17 mouse cellular contexts compared by ENCODE assay signal in the genomic region with DNA sequence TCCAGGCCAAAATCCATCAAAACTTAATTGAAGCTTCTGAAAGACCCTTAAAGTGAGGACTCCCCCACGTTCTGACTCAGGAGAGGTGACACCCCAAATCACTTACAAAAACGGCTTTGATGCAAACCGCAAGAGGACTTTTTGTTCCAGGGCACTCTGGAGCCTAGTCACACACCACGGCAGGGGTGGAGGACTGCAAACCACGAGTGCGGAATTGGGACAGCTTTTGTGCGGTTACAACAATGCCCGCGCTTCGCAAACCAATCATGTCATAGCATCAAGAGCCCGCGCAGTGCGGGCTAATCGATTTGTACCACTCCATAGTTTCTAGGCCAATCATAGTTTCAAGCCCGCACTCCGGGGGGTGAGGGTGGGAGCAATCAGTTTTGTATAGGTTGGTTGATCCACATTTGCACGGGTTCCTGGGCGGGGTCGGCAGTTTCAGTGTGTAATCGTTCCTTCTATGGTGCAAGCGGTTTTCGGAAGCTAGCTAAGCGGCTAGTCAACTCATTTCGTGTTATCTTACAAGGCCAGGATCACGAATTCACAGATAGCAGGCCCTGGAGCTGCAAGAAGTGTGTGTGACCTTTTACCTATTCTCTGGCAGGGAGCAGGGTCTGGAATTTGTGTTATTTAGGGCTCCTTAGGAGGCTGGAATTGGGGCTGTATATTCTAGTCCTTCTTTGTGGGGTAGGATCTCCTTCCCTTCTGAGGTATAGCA. TPM values are rescaled to one million over a fixed set of nuclear protein-coding genes. Genes with fewer than 3 reads are reported as not detected.
DNase-seq lines count a peak whose midpoint lies in the region; ATAC-seq lines count a peak whose summit lies in the region.
"Had no signal": no experiment of that assay in that cellular context is flagged by ENCODE, and none has a peak within 500 bp of the region (broad histone marks: within the 10 kb centered on the region; RNA-seq: fewer than 3 reads in every experiment).

No protein-coding gene starts in this region.

- intact Hi-C loops in heart, postnatal 36 days (cut with DNase I), result no loop called here

- ATAC-seq in megakaryocyte progenitor cell, adult 5-6 weeks (replicated peaks; ENCODE audit: poor library complexity), result no peak
- ATAC-seq: forebrain, embryonic 16.5 days; inflammation-experienced regulatory T-cells, adult 6 months had no signal

- peak; percentile 86 for DNase-seq in heart, adult 11 months
- DNase-seq in heart, postnatal 36 days, result no peak
- DNase-seq in ES-CJ7 (ENCODE audit: low read depth, low spot score), result peak; percentile 96
- DNase-seq in Muller cell, postnatal 12 days (ENCODE audit: inconsistent ontology term), result peak; percentile 4
- DNase-seq in testis, postnatal 14 days (ENCODE audit: low spot score), result peak; percentile 41
- DNase-seq in layer of hippocampus, postnatal 36 days, result no peak
- no peak for DNase-seq in B cell, adult 2 months
- DNase-seq: adrenal gland, adult 2 months; adrenal gland, postnatal 25 days; cerebellum, adult 18-20 months; cerebellum, adult 9-11 months; cerebellum, postnatal 36 days; gastrocnemius, postnatal 14 days had no signal

RNA-seq across cellular contexts. Expression of a gene that starts 5.2 kb away (rescaled TPM):
- 1 to 10 TPM; 5.7 to 9.5 TPM for total RNA-seq in heart, postnatal 36 days (2021)
- total RNA-seq in megakaryocyte progenitor cell, adult 5-6 weeks (2015), result 0.93 and 1.8 TPM in 2 replicates
- total RNA-seq in megakaryocyte progenitor cell, adult 5-6 weeks (2017), result 2.1 and 3.7 TPM in 2 replicates
- 1 to 10 TPM in 1 of 2 experiments, under 1 TPM in 1; 0.76 to 1.0 TPM for total RNA-seq in layer of hippocampus, postnatal 36 days (2021)

RNA-seq across cellular contexts. Expression of a gene that starts 24.7 kb away (rescaled TPM):
- total RNA-seq in heart, postnatal 36 days (2021), result under 1 TPM; 0.76 to 0.86 TPM
- 1.4 and 1.5 TPM in 2 replicates for total RNA-seq in megakaryocyte progenitor cell, adult 5-6 weeks (2015)
- 1.2 and 1.4 TPM in 2 replicates for total RNA-seq in megakaryocyte progenitor cell, adult 5-6 weeks (2017)
- total RNA-seq in layer of hippocampus, postnatal 36 days (2021), result under 1 TPM; 0.40 to 0.86 TPM

RNA-seq across cellular contexts. Expression of a gene that starts 29.4 kb away (rescaled TPM):
- 1 to 10 TPM in 1 of 2 experiments, under 1 TPM in 1; 0.64 to 1.6 TPM for total RNA-seq in heart, postnatal 36 days (2021)
- total RNA-seq in megakaryocyte progenitor cell, adult 5-6 weeks (2015), result 3.0 and 3.8 TPM in 2 replicates
- 3.7 and 8.0 TPM in 2 replicates for total RNA-seq in megakaryocyte progenitor cell, adult 5-6 weeks (2017)
- not detected for total RNA-seq in layer of hippocampus, postnatal 36 days (2021)
- total RNA-seq: gastrocnemius, adult 18-20 months had no signal

Comparison
In these comparisons a context has a peak if more than half of its experiments do, and no peak if none do; other contexts are left out.
1. DNase-seq: peak in heart, adult 11 months (single experiment), ES-CJ7 (single experiment), Muller cell, postnatal 12 days (single experiment) and testis, postnatal 14 days (single experiment); none in heart, postnatal 36 days (0 of 2), layer of hippocampus, postnatal 36 days (0 of 2) and B cell, adult 2 months (0 of 2).